ENCODE assay signal across 9 mouse cellular contexts in genomic region chr1:74763081-74763480, GRCm38 (mm10). TPM values are rescaled to one million over a fixed set of nuclear protein-coding genes. Genes with fewer than 3 reads are reported as not detected.
A peak's percentile ranks its signal among the peaks of the same experiment; 100 is the strongest.
DNase-seq lines count a peak whose midpoint lies in the region; ATAC-seq and TF ChIP-seq lines count a peak whose summit lies in the region.
"Had no signal": no experiment of that assay in that cellular context is flagged by ENCODE, and none has a peak within 500 bp of the region (broad histone marks: within the 10 kb centered on the region; RNA-seq: fewer than 3 reads in every experiment).

No protein-coding gene starts in this region.

- H3K36me3 ChIP-seq in intestine, postnatal 0 days (ENCODE audit: control insufficient read depth, insufficient read depth) = no peaks in the 10 kb centered on the region
- H3K36me3 ChIP-seq in intestine, embryonic 16.5 days (ENCODE audit: control insufficient read depth, insufficient read depth, low read length) = no peaks in the 10 kb centered on the region
- H3K36me3 ChIP-seq in G1E (replicated peaks) = no peaks in the 10 kb centered on the region

- peak; percentile 79 for TF ChIP-seq CTCF in intestine, postnatal 0 days (IDR thresholded peaks at IDR 0.05; ENCODE audit: low read depth)
- TF ChIP-seq CTCF in G1E (IDR thresholded peaks at IDR 0.05; ENCODE audit: low read depth, low read length) = peak; percentile 10; the same call in 1 of the 2 replicates
- peak; percentile 43; the same call in 1 of the 2 replicates for TF ChIP-seq CTCF in bone marrow macrophage, adult 2 months (IDR thresholded peaks at IDR 0.05; ENCODE audit: low read depth, low read length)

- no peak for TF ChIP-seq POLR2A in bone marrow macrophage, adult 2 months (IDR thresholded peaks at IDR 0.05; ENCODE audit: borderline replicate concordance, low read depth, low read length)

- no peak for DNase-seq in G1E (ENCODE audit: low spot score)
- DNase-seq in frontal cortex, postnatal 14 days (ENCODE audit: low spot score in 2 of 2) = peak; percentile 48 to 69
- DNase-seq in layer of hippocampus, postnatal 25 days (ENCODE audit: extremely low spot score in 1 of 2, low spot score in 1 of 2) = peak; percentile 32 to 66
- DNase-seq in naive thymus-derived CD4-positive, alpha-beta T cell, adult 2 months (ENCODE audit: low read depth) = peak; percentile 64
- peak; percentile 64 to 70 for DNase-seq in urinary bladder, postnatal 4 days (ENCODE audit: low spot score in 2 of 2)

- H3K4me2 ChIP-seq in intestine, postnatal 0 days (replicated peaks; ENCODE audit: low read depth) = no peak overlapping the region
- no peak overlapping the region for H3K4me2 ChIP-seq in intestine, embryonic 16.5 days (ENCODE audit: low read depth, low read length)

- no peak for ATAC-seq in intestine, postnatal 0 days
- no peak for ATAC-seq in intestine, embryonic 16.5 days
- ATAC-seq in G1E (ENCODE audit: extremely low read depth, insufficient number of reproducible peaks, low FRiP score, poor library complexity, severe bottlenecking) = no peak

- no peak overlapping the region for H3K9ac ChIP-seq in intestine, postnatal 0 days (ENCODE audit: low read depth, low read length)
- no peak overlapping the region for H3K9ac ChIP-seq in intestine, embryonic 16.5 days (ENCODE audit: low read depth, low read length)

- no peak overlapping the region for H3K27ac ChIP-seq in intestine, postnatal 0 days (ENCODE audit: low read depth, low read length)
- H3K27ac ChIP-seq in intestine, embryonic 16.5 days (ENCODE audit: low read length) = no peak overlapping the region
- no peak overlapping the region for H3K27ac ChIP-seq in bone marrow macrophage, adult 2 months (ENCODE audit: insufficient read depth, low read depth, low read length)

- peaks cover 20% of the 10 kb centered on the region; the same call in 1 of the 2 replicates for H3K27me3 ChIP-seq in intestine, postnatal 0 days (replicated peaks; ENCODE audit: control insufficient read depth, insufficient read depth, low read length)
- H3K27me3 ChIP-seq in intestine, embryonic 16.5 days (replicated peaks; ENCODE audit: control insufficient read depth, insufficient read depth, low read length) = peaks cover 8% of the 10 kb centered on the region; the same call in 1 of the 2 replicates
- H3K27me3 ChIP-seq in G1E (ENCODE audit: insufficient read depth, low read length) = peaks cover 4% of the 10 kb centered on the region; the same call in 1 of the 2 replicates

- WGBS in intestine, postnatal 0 days = 3% methylated on average over 6 of the region's 6 CpGs
- 4% methylated on average over 6 of the region's 6 CpGs for WGBS in intestine, embryonic 16.5 days

- no peaks in the 10 kb centered on the region for H3K4me1 ChIP-seq in intestine, postnatal 0 days (replicated peaks; ENCODE audit: control insufficient read depth, insufficient read depth, low read length)
- H3K4me1 ChIP-seq in intestine, embryonic 16.5 days (ENCODE audit: control insufficient read depth, insufficient read depth, low read length) = no peaks in the 10 kb centered on the region
- H3K4me1 ChIP-seq in G1E (ENCODE audit: insufficient read depth, low read depth, low read length) = no peaks in the 10 kb centered on the region
- 0 out of 2 replicates have a peak, but pooled peaks cover 3% of the 10 kb centered on the region for H3K4me1 ChIP-seq in bone marrow macrophage, adult 2 months (ENCODE audit: control insufficient read depth, insufficient read depth, low read length)

- H3K9me3 ChIP-seq in intestine, postnatal 0 days (ENCODE audit: control insufficient read depth) = no peaks in the 10 kb centered on the region
- H3K9me3 ChIP-seq in intestine, embryonic 16.5 days (ENCODE audit: control insufficient read depth, low read length) = no peaks in the 10 kb centered on the region
- no peaks in the 10 kb centered on the region for H3K9me3 ChIP-seq in G1E (replicated peaks)

- no peak overlapping the region for H3K4me3 ChIP-seq in intestine, postnatal 0 days (ENCODE audit: low read depth, low read length)
- H3K4me3 ChIP-seq in intestine, embryonic 16.5 days (ENCODE audit: low read length) = no peak overlapping the region
- no peak overlapping the region for H3K4me3 ChIP-seq in G1E (ENCODE audit: low read depth, low read length)
- no peak overlapping the region for H3K4me3 ChIP-seq in bone marrow macrophage, adult 2 months (ENCODE audit: insufficient read depth, low read length)

RNA-seq across cellular contexts. Expression of gene Wnt6, which starts 8.6 kb away (rescaled TPM):
- polyA plus RNA-seq in intestine, postnatal 0 days (2015; fragmentation: Nextera tagmentation; extraction: Ambion mirVana) = 0.33 and 0.66 TPM in 2 replicates
- polyA plus RNA-seq in intestine, embryonic 16.5 days (2015; fragmentation: Nextera tagmentation; extraction: Ambion mirVana) = 0.22 and 0.49 TPM in 2 replicates
- total RNA-seq in G1E (2014; fragmentation: Nextera tagmentation) (not detected in 2 replicates), G1E (2017) (0.17 TPM in 1 of 2 replicates, not detected in the other)
- polyA plus RNA-seq in G1E (2012) = not detected in 2 replicates
- polyA plus RNA-seq in bone marrow macrophage, adult 2 months (2012; ENCODE audit: insufficient read depth, insufficient read length, missing spikeins) = 0.62 and 1.0 TPM in 2 replicates
- total RNA-seq in layer of hippocampus, postnatal 25 days (2021) = under 1 TPM in 1 of 2 experiments, not detected in 1; 0.37 TPM
- total RNA-seq: neutrophil, adult 5-6 weeks had no signal

RNA-seq across cellular contexts. Expression of gene Prkag3, which starts 14.1 kb away (rescaled TPM):
- polyA plus RNA-seq in intestine, postnatal 0 days (2015; fragmentation: Nextera tagmentation; extraction: Ambion mirVana) = 0.08 and 0.09 TPM in 2 replicates
- polyA plus RNA-seq in intestine, embryonic 16.5 days (2015; fragmentation: Nextera tagmentation; extraction: Ambion mirVana) = 0.15 and 0.17 TPM in 2 replicates
- total RNA-seq in G1E (2014; fragmentation: Nextera tagmentation) (not detected in 2 replicates), G1E (2017) (not detected in 2 replicates)
- polyA plus RNA-seq in G1E (2012) = not detected in 2 replicates
- polyA plus RNA-seq in bone marrow macrophage, adult 2 months (2012; ENCODE audit: insufficient read depth, insufficient read length, missing spikeins) = not detected in 2 replicates
- not detected for total RNA-seq in layer of hippocampus, postnatal 25 days (2021)

RNA-seq across cellular contexts. Expression of gene Wnt10a, which starts 28.2 kb away (rescaled TPM):
- polyA plus RNA-seq in intestine, postnatal 0 days (2015; fragmentation: Nextera tagmentation; extraction: Ambion mirVana) = not detected in 2 replicates
- polyA plus RNA-seq in intestine, embryonic 16.5 days (2015; fragmentation: Nextera tagmentation; extraction: Ambion mirVana) = 0.05 and 0.09 TPM in 2 replicates
- total RNA-seq in G1E (2014; fragmentation: Nextera tagmentation) = not detected in 2 replicates
- 0.05 and 0.06 TPM in 2 replicates for total RNA-seq in G1E (2017)
- not detected in 2 replicates for polyA plus RNA-seq in G1E (2012)
- polyA plus RNA-seq in bone marrow macrophage, adult 2 months (2012; ENCODE audit: insufficient read depth, insufficient read length, missing spikeins) = not detected in 2 replicates
- 1 to 10 TPM; 2.0 to 2.2 TPM for total RNA-seq in layer of hippocampus, postnatal 25 days (2021)
- total RNA-seq: neutrophil, adult 5-6 weeks had no signal

RNA-seq across cellular contexts. Expression of gene Cyp27a1, which starts 49.7 kb away (rescaled TPM):
- 4.6 and 6.3 TPM in 2 replicates for polyA plus RNA-seq in intestine, postnatal 0 days (2015; fragmentation: Nextera tagmentation; extraction: Ambion mirVana)
- polyA plus RNA-seq in intestine, embryonic 16.5 days (2015; fragmentation: Nextera tagmentation; extraction: Ambion mirVana) = 7.6 and 8.0 TPM in 2 replicates
- total RNA-seq in G1E (2014; fragmentation: Nextera tagmentation) (not detected in 2 replicates), G1E (2017) (0.55 TPM in 1 of 2 replicates, not detected in the other)
- polyA plus RNA-seq in G1E (2012) = not detected in 2 replicates
- polyA plus RNA-seq in bone marrow macrophage, adult 2 months (2012; ENCODE audit: insufficient read depth, insufficient read length, missing spikeins) = 165 and 189 TPM in 2 replicates
- total RNA-seq in layer of hippocampus, postnatal 25 days (2021) = 1 to 10 TPM; 2.5 to 2.9 TPM

Comparison
In these comparisons a context has a peak if more than half of its experiments do, and no peak if none do; other contexts are left out.
1. CTCF ChIP-seq: peak in every context shown above with its lines; median percentile 79 in intestine, postnatal 0 days; 43 in bone marrow macrophage, adult 2 months; 10 in G1E.